ENCODE assay signal across 8 mouse cellular contexts in the genomic region with DNA sequence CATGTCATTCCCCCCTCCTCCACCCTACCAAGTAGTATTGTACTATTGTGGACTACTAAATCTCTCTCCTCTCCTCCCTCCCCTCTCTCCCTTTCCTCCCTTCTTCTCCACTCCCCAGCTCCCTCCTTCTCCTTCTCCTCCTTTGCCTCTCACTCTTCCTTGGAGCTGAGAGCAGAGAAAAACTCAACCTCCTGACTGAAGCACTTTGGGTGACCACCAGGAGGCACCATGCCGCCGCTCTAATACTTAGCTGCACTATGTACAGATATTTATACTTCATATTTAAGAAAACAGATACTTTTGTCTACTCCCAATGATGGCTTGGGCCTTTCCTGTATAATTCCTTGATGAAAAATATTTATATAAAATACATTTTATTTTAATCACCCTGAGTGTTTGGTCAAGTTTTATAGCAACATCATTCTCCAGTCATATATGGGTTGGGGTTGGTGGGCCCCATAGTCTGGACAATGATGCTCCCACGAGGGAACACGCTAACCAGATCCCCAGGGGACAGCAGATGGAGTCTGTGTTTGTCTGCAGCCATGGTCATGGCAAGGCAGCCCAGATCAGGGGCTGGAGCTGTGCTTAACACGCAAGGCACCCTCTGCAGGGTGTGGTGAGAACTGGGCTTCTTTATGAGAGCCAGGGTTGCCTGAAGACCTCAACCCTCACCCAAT. TPM values are rescaled to one million over a fixed set of nuclear protein-coding genes. Genes with fewer than 3 reads are reported as not detected.
DNase-seq lines count a peak whose midpoint lies in the region; ATAC-seq and TF ChIP-seq lines count a peak whose summit lies in the region.

No protein-coding gene starts in this region.

- no peaks in the 10 kb centered on the region for H3K27me3 ChIP-seq in ES-Bruce4 (ENCODE audit: control insufficient read depth, insufficient read depth, low read length, poor library complexity, severe bottlenecking)
- no peaks in the 10 kb centered on the region; the same call in 1 of the 2 replicates for H3K27me3 ChIP-seq in liver, embryonic 14.5 days (ENCODE audit: control insufficient read depth, insufficient read depth, low read length)
- H3K27me3 ChIP-seq in intestine, embryonic 16.5 days (replicated peaks; ENCODE audit: control insufficient read depth, insufficient read depth, low read length): no peaks in the 10 kb centered on the region

- no peak overlapping the region for H3K4me2 ChIP-seq in liver, embryonic 14.5 days (ENCODE audit: low read depth)
- H3K4me2 ChIP-seq in intestine, embryonic 16.5 days (ENCODE audit: low read depth, low read length): no peak overlapping the region

- no peak for TF ChIP-seq POLR2A in lung, adult 2 months (IDR thresholded peaks at IDR 0.05; ENCODE audit: borderline replicate concordance, extremely low read depth, low read depth, low read length)
- TF ChIP-seq POLR2A in ES-Bruce4 (IDR thresholded peaks at IDR 0.05; ENCODE audit: insufficient read depth, low read length): no peak

- no peak overlapping the region for H3K4me3 ChIP-seq in lung, adult 2 months (replicated peaks; ENCODE audit: extremely low read depth, low read depth, low read length)
- no peak overlapping the region for H3K4me3 ChIP-seq in ES-Bruce4 (ENCODE audit: low read depth, low read length)
- no peak overlapping the region for H3K4me3 ChIP-seq in liver, embryonic 14.5 days (ENCODE audit: insufficient read depth in 1 of 2, low read depth in 2 of 2, low read length in 2 of 2)
- no peak overlapping the region for H3K4me3 ChIP-seq in intestine, embryonic 16.5 days (ENCODE audit: low read length)

- no peak for ATAC-seq in liver, embryonic 14.5 days (ENCODE audit: insufficient read depth)
- ATAC-seq in intestine, embryonic 16.5 days: no peak

- no peak overlapping the region for H3K27ac ChIP-seq in ES-Bruce4 (ENCODE audit: insufficient read depth, low read length)
- H3K27ac ChIP-seq in liver, embryonic 14.5 days: no peak overlapping the region
- no peak overlapping the region for H3K27ac ChIP-seq in intestine, embryonic 16.5 days (ENCODE audit: low read length)

- no peaks in the 10 kb centered on the region for H3K36me3 ChIP-seq in ES-Bruce4 (ENCODE audit: control insufficient read depth, insufficient read depth, low read length, poor library complexity, severe bottlenecking)
- no peaks in the 10 kb centered on the region for H3K36me3 ChIP-seq in liver, embryonic 14.5 days (replicated peaks; ENCODE audit: control insufficient read depth, insufficient read depth, low read depth)
- no peaks in the 10 kb centered on the region for H3K36me3 ChIP-seq in intestine, embryonic 16.5 days (ENCODE audit: control insufficient read depth, insufficient read depth, low read length)

- no peak overlapping the region for H3K9ac ChIP-seq in ES-Bruce4 (ENCODE audit: low read depth, poor library complexity, severe bottlenecking)
- H3K9ac ChIP-seq in liver, embryonic 14.5 days (replicated peaks): no peak overlapping the region
- H3K9ac ChIP-seq in intestine, embryonic 16.5 days (ENCODE audit: low read depth, low read length): no peak overlapping the region

- peak; percentile 40 for DNase-seq in gastrocnemius, postnatal 10 days
- no peak for DNase-seq in gastrocnemius, postnatal 25 days
- DNase-seq in lung, adult 2 months: peak; percentile 12
- DNase-seq in lung, adult 18-20 months: no peak
- no peak for DNase-seq in liver, embryonic 14.5 days (ENCODE audit: low read depth in 3 of 3, low spot score in 3 of 3)
- DNase-seq in cerebellum, adult 11 months: no peak

- TF ChIP-seq EP300 in ES-Bruce4 (IDR thresholded peaks at IDR 0.05; ENCODE audit: insufficient read depth, low read depth, low read length): no peak
- TF ChIP-seq EP300 in liver, embryonic 14.5 days (IDR thresholded peaks at IDR 0.05; ENCODE audit: low read depth): no peak

- whole genome bisulfite sequencing in lung, adult 2 months: 62% methylated on average over 5 of the region's 5 CpGs
- WGBS in liver, embryonic 14.5 days (ENCODE audit: insufficient replicate concordance): 47% methylated on average over 5 of the region's 5 CpGs
- WGBS in intestine, embryonic 16.5 days: 63% methylated on average over 5 of the region's 5 CpGs

- TF ChIP-seq CTCF in lung, adult 2 months (IDR thresholded peaks at IDR 0.05; ENCODE audit: insufficient read depth, low read length): peak; percentile 55
- TF ChIP-seq CTCF in ES-Bruce4 (IDR thresholded peaks at IDR 0.05; ENCODE audit: low read depth, low read length): peak; percentile 58
- peak; percentile 51 for TF ChIP-seq CTCF in liver, embryonic 14.5 days (IDR thresholded peaks at IDR 0.05; ENCODE audit: low read depth)

- H3K9me3 ChIP-seq in ES-Bruce4 (replicated peaks; ENCODE audit: control insufficient read depth, insufficient read depth, low read length, poor library complexity, severe bottlenecking): no peaks in the 10 kb centered on the region
- H3K9me3 ChIP-seq in liver, embryonic 14.5 days (ENCODE audit: control insufficient read depth, low read length): no peaks in the 10 kb centered on the region
- H3K9me3 ChIP-seq in intestine, embryonic 16.5 days (ENCODE audit: control insufficient read depth, low read length): no peaks in the 10 kb centered on the region

- no peaks in the 10 kb centered on the region for H3K4me1 ChIP-seq in lung, adult 2 months (ENCODE audit: control insufficient read depth, insufficient read depth, low read length)
- no peaks in the 10 kb centered on the region for H3K4me1 ChIP-seq in ES-Bruce4 (ENCODE audit: control insufficient read depth, insufficient read depth, low read length)
- no peaks in the 10 kb centered on the region for H3K4me1 ChIP-seq in liver, embryonic 14.5 days (replicated peaks; ENCODE audit: control insufficient read depth in 2 of 2, insufficient read depth in 2 of 2, low read length in 1 of 2)
- no peaks in the 10 kb centered on the region for H3K4me1 ChIP-seq in intestine, embryonic 16.5 days (ENCODE audit: control insufficient read depth, insufficient read depth, low read length)

RNA-seq across cellular contexts. Expression of a gene that starts 24.8 kb away (rescaled TPM):
- total RNA-seq in gastrocnemius, postnatal 10 days (2021): 10 to 100 TPM; 21.6 to 25.8 TPM
- total RNA-seq in gastrocnemius, postnatal 25 days (2021): 1 to 10 TPM; 9.7 to 9.8 TPM
- polyA plus RNA-seq in lung, adult 2 months (2012; rRNA removed): 137 and 204 TPM in 2 replicates
- 8.8 and 10.7 TPM in 2 replicates for polyA plus RNA-seq in ES-Bruce4 (2011; ENCODE audit: insufficient read depth, insufficient read length, low read depth, missing spikeins)
- 58.5 and 70.8 TPM in 2 replicates for polyA plus RNA-seq in liver, embryonic 14.5 days (2012; rRNA removed)
- polyA plus RNA-seq in liver, embryonic 14.5 days (2014; fragmentation: Nextera tagmentation; extraction: Ambion mirVana): 93.6 and 94.6 TPM in 2 replicates
- polyA plus RNA-seq in intestine, embryonic 16.5 days (2015; fragmentation: Nextera tagmentation; extraction: Ambion mirVana): 96.1 and 111 TPM in 2 replicates

RNA-seq across cellular contexts. Expression of a gene that starts 39.4 kb away (rescaled TPM):
- total RNA-seq in gastrocnemius, postnatal 10 days (2021): 1 to 10 TPM; 3.8 to 6.3 TPM
- 1 to 10 TPM in 1 of 2 experiments, under 1 TPM in 1; 0.82 to 1.7 TPM for total RNA-seq in gastrocnemius, postnatal 25 days (2021)
- polyA plus RNA-seq in lung, adult 2 months (2012; rRNA removed): 3.8 and 4.0 TPM in 2 replicates
- 3.0 and 3.4 TPM in 2 replicates for polyA plus RNA-seq in ES-Bruce4 (2011; ENCODE audit: insufficient read depth, insufficient read length, low read depth, missing spikeins)
- polyA plus RNA-seq in liver, embryonic 14.5 days (2012; rRNA removed): 0.02 TPM in 2 replicates
- polyA plus RNA-seq in liver, embryonic 14.5 days (2014; fragmentation: Nextera tagmentation; extraction: Ambion mirVana): 0.04 TPM in 1 of 2 replicates, not detected in the other
- 1.1 and 1.4 TPM in 2 replicates for polyA plus RNA-seq in intestine, embryonic 16.5 days (2015; fragmentation: Nextera tagmentation; extraction: Ambion mirVana)

Comparison
In these comparisons a context has a peak if more than half of its experiments do, and no peak if none do; other contexts are left out.
1. DNase-seq: peak in gastrocnemius, postnatal 10 days (single experiment) and lung, adult 2 months (single experiment); none in gastrocnemius, postnatal 25 days (single experiment), lung, adult 18-20 months (0 of 2), liver, embryonic 14.5 days (0 of 3) and cerebellum, adult 11 months (single experiment).
2. Peak in every context shown above with its lines, with median percentiles within 50 percentile points of each other: CTCF ChIP-seq.